Mouse (Mus musculus) lung, postnatal 36 days (tissue): Measurements from ENCODE around the gene Cldn4.
"Not testable (repeated sequence)": the region's sequence is repeated elsewhere in the genome, so short reads cannot be mapped to it uniquely, and the experiment has no call there.

Source experiments
- DNase-seq: peaks from one replicate; pipeline ENCODE4 v3.0.0; 2022; ENCODE audit warnings: mixed read lengths

Gene Cldn4

DNA sequence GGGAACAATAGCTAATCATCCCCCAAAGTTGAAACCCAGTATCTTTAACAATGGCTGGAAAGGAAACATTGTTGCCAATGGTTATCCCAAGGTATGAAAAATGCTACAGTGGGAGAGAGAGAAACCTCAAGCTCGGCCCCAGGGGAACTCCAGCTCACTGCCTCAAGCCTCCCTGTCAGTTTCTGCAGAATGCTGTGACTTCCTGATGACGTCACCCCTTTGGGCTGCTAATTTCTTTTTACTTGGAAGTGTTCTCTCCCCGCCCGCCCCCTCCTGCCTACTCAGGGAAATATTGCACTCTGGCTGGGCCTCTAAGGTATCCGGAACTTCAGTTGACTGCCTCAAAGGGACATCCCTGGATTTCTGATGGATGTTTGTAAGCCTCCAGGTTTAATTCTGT lies 16.8 kb upstream of the Cldn4 start:
- peak; percentile 81 for DNase-seq

DNA sequence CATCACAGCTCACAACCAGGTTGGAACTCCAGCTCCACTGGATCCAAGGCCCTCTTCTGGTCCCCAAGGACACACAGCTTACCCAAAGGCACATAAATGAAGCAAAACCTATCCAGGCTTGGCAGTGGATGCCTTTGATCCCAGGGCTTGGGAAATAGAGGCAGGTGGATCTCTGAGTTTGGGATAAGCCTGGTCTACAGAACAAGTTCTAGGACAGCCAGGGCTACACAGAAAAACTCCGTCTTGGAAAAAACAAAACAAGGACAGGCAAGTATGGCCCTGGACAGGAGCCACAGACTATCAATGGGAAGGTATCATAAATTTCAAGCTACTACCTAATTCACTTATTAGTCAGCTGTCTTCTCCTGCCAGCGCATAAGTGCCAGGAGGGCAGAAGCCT lies 14.8 kb upstream of the Cldn4 start:
- no peak for DNase-seq

DNA sequence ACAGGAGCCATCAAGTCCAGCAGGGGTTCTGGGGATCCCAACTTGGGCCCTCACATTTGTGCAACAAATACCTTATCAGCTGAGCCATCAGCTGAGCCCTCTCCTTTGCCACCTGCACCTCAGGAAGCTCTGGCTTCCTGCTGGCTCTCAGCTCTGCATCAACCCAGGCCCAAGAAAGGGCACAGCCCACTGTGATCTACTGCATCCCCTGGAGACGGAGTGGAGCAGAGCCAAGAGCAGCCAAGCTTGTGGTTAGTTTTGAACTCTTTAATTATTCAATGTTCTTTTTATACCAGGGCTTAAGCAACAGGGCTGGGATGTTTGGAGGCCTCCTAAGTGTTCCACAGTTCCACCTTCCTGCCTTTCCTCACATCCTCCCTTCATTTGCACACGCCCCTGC lies 13.7 kb upstream of the Cldn4 start:
- DNase-seq = no peak

DNA sequence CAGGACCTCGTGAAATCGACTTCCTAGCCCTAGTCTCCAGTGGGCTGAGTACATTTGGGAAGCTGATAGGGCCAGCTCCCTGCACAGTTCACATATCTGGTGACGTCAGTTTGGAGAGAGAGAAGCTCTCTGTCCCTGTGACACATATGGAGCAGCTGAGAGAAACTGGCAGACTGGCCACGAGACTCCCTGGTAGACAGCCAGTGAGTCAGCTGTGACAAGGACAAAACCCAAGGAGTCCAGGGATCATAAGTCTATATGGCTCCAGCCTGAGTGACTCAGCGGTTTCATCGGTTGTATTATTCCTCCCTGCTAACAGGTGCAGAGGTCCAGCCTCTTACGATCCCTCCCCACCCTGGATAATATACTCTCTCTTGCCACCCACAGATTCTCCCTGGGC lies 12.4 kb upstream of the Cldn4 start:
- no peak for DNase-seq

DNA sequence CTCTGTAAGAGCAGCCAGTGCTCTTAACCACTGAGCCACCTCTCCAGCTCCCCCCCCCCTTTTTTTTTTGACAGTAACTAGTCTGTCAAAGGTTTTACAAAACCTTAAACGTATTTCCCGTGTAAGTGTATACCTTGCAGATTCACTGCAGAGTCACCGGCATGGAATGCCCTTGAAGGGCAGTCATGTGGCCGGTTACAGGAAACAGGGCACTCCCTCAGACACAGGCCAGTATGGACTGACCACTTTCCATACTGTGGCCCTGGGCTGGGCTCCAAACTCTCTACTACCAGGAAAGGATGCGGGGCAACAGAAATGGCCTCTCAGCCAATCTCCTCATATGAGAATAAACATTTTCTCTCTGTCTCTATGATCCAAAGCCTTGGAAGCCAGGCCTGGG lies 8.8 kb upstream of the Cldn4 start:
- DNase-seq = no peak

DNA sequence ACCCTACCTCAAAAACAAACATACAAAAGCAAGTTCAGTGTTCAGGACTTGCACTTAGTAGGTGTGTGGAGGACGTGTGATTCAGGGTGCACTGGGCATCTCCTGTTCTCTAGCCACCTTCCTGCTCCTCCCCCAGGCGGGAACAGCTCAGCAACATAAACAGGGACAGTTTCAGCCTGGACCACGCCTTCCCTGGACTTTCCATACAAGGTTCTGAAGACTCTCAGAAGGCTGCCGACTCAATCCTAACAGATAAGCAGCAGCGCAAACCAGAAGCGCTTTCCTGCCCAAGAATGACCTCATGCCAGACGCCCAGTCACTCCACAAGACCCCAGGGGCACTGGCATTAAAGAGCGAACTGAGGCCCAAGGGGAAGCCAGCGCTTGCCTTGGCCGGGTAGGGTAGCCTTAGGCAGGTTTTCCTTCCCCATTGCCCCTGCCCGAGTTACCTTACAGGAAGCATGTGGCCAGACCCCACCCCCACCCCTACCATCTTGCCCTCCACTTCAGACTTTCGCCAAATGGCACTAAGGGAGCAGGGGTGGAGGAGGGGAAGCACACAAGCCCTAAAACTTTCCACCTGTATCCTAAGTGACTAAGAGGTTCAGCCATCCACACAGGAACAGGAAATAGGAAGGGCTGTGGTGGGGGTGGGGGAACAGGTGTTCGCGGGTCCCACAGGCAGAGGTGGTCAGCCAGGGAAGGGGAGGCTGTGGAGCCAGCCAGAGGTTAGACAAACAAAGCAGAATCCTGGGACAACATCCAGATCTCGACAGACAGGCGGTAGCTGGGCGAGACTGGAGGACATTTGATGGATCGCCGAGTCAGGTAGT lies 4.5 kb upstream of the Cldn4 start:
- DNase-seq = peak; percentile 90

DNA sequence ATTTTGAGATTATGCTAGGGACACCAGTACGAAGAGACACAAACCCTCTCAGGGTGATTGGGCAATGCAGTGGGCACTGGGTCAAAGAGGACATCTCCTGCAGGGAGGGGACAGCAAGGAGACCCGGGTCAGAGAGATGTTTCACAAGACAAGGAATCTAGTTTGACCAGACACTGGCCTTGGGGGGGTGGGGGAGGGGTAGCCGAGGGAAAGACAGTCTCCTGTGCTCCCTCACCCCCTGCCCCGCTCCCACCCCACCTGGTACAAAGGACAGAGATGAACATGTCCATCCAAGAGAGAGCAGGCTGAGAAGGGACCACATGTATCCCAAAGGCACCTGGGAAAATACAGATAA lies 1.3 kb upstream of the Cldn4 start:
- no peak for DNase-seq

DNA sequence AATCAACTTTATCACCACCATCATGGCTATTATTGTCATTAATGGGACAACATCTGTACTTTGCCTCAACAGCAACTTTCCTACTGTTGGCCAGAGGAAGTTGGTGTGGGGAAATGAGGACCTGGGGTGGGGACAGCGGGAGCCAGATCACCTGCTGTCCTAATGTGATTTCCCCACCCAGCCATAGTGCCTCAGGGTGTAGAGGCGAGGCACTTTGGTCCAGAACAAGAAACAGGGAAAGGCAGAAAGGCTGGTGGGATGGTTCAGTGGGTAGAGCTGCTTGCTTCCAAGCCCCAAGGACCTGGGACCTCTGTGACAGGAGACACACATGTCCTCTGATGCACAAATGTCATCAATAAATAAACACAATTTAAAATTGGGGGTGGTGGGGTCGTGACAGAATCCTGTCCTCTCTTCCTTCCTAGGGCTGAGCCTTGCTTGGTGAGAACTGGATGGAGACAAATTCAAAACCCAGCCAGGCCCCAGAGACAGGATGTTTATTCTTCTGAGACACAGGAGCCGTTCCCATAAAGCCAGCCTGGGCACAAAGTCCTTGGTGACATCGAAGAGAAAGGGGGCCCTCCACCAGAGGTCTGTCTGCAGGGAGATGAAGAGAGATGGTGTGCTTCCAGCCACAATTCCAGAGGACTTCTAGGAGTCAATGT lies 818 bp upstream of the Cldn4 start:
- DNase-seq = peak; percentile 67

DNA sequence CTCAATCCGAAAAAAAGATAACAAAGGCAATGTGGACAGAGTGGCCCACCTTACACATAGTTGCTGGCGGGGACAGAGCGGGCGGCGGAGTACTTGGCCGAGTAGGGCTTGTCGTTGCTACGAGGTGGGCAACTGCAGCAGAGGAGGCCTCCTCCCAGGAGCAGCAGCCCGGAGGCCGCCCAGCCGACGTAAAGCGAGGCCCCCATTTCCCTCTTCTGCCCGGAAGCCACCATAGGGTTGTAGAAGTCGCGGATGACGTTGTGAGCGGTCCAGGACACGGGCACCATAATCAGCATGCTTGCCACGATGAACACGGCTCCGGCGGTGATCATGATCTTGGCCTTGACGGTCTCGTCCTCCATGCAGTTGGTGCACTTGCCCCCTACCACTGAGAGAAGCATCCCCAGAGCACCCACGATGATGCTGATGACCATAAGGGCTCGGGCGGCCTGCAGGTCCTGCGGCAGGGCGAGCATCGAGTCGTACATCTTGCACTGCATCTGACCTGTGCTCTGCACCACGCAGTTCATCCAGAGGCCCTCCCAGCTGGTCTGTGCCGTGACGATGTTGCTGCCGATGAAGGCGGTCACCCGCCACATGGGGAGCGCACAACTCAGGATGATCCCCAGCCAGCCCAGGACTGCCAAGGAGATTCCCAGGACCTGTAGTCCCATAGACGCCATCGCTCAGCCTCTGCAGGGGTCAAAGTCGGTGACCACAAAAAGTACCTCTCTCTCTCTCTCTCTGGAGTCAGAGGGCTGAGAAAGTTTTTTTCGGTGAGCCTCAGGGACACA lies 474 bp downstream of the Cldn4 start:
- DNase-seq = no peak

DNA sequence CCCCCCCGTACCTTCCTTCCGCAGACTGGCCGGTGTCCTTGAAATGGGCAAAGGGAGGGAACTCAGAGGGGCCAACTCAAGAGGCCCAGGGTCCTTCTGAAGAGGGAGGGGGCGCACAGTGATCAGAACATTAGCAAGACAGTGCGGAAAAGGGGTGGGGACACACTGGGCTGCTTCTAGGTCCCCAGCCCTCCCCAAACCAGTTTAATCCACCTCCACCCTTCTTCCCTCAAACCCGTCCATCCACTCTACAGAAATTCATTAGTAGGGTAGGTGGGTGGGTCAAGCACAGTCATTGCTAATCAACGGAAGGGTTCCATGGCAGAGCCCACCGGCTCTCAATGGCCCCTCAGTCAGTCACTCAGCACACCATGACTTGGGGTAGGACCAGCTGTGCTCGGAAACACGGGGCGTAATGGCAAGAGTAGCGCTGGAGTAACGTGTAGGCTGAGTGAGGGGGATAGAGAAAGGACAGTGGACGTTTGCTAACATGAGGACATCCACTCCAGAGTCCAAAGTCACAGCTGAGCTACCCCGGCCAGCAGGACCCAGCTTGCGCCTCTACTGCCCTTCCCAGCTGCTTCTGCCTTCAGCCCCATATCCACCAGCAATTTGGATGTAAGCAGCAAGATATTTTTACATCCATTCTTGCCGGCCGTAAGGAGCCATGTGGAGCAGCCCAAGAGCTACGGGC lies 1.3 kb downstream of the Cldn4 start:
- DNase-seq = no peak

DNA sequence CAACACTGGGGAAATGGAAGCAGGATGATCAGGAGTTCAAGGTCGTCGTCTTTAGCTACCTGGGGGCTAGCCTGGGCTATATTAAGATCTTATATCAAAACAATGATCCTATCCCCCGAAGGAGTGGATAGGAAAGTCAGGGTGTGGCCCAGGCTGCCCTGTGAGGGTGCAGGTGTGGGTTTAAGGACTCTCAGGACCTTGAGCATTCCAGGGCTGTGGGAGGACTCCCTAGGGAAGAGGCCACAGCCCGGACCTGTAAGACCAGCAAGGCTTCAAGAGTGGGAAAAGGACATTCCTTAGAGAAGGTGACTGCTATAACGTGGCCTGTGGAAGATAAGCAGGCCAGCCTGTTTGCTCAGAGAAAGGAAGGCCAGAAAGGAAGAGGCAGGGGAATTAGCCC lies 2.6 kb downstream of the Cldn4 start:
- DNase-seq = no peak

DNA sequence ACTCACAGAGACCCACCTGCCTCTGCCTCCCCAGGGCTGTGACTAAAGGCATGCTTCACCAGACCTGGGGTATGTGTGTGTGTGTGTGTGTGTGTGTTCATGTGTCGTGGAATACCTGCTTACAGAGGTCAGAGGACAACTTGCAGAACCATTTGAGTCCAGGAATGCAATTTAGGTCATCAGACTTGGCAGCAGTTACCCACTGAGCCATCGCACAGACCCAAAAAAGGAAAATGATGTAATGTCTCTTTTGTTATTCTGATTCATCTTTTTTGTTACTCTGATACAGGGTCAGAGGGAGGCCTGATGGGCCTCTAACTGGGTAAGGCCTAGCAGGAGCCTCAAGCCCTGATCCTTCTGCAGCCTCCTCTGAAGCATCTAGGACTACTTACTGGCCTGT lies 4.0 kb downstream of the Cldn4 start:
- DNase-seq = peak; percentile 38

DNA sequence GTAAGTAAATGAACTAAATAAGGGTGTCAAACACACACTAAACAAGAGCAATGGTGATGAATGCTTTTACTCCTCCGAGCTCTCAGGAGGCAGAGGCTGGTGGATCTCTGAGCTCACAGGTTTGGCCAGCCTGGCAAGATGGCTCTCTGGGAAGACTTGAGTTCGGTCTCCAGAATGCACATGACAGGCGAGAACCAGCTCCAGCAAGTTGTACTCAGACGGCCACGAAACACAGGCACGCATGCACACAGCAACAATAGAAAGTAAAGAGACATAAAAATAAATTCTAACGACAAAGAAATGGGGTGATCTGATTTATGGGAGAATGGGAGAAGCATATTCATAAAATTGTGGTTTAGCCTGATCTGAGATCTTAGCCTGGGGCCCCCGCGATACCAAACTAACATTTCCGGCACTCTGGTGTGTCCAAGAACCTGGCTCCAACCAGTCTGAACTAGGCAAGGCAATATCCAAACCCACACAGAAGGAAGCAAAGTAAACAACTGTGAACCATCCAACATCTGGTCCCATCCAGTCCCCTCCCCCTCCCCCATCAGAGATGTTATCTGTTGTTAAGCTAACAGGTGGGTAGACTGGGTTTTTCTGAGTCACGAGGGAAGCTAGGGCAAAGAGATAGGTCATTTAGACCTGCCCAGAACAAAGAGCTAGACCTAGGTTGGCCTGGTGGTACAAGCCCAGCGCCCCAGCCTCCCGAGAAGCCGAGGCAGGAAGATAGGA lies 5.1 kb downstream of the Cldn4 start:
- DNase-seq = no peak

DNA sequence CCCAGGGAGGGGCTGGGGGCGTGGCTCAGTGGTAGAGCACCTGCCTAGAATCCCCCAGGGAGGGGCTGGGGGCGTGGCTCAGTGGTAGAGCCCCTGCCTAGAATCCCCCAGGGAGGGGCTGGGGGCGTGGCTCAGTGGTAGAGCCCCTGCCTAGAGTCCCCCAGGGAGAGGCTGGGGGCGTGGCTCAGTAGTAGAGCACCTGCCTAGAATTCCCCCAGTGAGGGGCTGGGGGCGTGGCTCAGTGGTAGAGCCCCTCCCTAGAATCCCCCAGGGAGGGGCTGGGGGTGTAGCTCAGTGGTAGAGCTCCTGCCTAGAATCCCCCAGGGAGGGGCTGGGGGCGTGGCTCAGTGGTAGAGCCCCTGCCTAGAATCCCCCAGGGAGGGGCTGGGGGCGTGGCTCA lies 7.2 kb downstream of the Cldn4 start:
- not testable (repeated sequence) for DNase-seq

DNA sequence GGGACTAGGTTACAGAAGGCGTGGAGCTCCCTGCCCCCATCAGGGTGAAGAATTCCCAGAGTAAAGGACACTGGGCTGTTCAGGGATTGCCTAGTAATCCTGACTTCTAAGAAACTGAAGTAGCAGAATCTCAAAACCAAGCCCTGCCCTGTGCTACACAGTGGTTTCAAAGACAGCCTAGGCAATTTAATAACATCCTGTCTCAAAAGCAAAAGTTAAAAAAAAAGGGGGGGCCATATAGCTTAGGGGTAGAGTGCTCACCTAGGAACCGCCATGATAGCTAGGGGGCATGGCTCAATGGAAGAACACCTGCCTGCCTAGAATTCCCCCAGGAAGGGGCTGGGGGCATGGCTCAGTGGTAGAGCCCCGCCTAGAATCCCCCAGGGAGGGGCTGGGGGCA lies 7.7 kb downstream of the Cldn4 start:
- DNase-seq = no peak

DNA sequence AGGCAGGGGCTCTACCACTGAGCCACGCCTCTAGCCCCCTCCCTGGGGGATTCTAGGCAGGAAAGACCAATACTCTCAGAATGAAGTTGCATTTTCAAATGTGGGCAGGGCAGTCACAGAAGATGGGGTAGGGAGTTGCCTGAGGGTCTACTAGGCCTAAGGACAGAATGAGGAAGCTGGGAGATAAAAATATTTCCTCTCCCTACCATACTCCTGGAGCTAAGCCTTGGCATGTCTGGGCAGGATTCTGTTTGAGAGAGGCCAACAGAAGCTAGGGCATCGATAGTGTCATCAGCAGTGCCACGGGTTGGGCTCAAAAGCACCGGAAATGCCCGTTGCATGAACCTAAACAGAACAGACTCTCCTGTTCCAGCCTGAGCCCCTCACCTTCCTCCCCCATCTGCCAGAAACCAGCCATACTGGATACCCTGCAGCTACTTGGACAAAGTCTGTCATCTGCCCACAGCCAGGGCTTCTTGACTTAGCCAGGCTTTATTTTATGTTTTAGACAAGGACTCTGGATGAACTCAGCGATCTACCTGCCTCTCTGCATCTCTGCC lies 10.0 kb downstream of the Cldn4 start:
- no peak for DNase-seq

DNA sequence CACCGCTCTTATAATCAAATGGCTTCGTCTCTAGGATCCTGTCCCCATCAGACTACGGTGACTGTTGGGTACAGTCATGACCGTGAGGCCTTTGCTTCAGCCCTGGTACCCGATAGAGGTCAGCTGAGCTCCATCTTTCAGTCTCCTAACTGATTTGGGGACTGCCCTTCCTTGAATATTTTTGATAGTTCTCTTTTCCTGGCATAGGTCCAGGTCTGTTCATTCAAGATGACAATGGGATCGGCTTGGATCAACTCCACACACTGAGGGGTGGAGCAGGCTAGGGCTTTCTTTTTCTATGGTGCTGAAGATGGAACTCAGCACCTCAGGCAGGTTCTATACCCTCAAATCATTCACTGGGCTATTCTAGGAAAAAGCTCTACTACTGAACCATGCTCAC lies 10.7 kb downstream of the Cldn4 start:
- DNase-seq = peak; percentile 67

DNA sequence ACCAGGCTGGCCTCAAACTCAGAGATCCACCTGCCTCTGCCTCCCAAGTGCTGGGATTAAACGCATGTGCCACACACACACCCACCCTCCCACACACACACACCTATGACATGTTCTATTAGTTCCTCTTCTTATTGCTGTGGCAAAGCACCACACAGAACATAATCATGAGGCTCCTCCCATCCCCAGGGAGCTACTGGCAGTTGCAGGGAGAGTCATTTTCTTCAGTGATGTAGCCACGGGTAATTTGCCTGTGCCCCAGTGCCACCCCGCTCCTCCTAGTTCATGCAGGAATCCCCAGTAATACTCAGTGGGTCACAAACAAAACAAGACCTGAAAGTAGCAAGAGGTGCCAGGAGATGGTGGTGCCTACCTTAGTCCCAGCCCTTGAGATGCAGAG lies 12.1 kb downstream of the Cldn4 start:
- DNase-seq = no peak

DNA sequence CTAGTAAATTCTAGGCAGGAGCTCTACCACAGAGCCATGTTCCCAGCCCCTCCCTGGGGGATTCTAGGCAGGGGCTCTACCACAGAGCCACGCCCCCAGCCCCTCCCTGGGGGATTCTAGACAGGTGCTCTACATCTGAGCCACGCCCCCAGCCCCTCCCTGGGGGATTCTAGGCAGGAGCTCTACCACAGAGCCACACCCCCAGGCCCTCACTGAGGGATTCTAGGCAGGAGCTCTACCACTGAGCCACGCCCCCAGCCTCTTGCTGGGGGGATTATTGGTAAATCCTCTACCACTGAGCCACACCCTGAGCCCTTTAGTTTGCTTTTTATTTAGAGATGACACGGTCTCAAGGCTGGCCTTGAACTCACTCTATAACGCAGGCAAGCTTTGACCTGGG lies 13.0 kb downstream of the Cldn4 start:
- DNase-seq = not testable (repeated sequence)

DNA sequence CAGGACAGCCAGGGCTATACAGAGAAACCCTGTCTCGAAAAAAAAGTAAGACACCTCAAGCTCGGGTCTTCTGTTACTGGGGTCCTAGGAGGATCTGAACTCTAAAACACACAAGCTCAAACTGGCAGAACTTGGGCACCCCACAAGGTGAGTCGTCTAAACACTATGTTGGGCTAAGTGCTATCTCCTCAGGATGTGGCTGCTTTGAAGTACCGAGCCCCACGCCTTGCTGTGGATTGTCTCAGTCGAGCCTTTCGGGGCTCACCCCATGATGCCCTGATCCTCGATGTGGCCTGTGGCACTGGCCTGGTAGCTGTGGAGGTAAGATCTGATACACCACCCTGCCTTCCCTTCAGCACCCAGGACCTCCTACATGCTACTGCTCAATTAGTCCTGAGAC lies 13.5 kb downstream of the Cldn4 start:
- DNase-seq = no peak

DNA sequence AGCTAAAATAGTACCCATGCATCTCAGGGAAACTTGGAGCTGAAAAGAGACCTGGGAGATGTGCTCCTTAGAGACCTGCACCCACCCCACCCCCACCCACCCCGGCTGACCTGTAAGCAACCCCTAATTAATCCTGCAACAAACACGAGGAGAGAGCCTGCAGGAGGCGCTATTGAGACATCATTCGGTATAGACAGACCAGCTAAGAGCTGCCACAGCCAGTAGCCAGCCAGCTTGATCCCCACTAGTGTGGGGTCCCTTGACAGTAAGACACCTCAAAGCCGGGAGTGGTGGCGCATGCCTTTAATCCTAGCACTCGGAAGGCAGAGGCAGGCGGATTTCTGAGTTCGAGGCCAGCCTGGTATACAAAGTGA lies 13.8 kb downstream of the Cldn4 start:
- peak; percentile 95 for DNase-seq

DNA sequence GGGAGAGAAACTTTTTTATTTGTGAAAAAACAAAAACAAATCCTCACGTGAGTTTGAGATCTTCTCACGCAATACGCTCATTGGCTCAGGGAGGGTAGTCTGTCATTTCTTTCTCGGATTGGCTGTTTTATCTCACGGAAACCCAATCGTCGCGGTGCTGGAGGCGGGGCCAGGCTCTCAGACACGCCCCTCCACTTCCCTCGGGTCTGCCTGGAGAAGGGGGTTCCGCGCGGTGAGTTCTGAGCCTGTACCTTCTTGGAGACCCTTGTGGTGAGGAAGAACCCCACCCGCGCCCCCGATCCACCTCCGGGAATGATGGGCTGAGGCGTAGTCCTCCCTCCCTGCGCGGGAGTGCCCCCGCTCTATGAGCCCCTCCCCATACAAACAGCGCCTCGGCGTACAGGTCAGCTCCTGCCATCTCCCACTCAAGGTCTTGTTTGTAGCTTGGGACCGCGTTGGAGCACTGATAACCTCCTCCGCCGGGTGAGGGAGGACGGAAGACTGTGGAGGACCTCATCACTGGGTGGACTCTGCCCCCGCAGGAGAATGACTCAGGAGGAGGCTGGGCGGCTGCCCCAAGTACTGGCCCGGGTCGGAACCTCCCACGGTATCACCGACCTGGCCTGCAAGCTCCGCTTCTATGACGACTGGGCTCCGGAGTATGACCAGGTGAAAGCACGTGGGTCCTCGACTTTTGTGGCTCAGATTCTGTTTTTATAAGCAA lies 14.4 kb downstream of the Cldn4 start, which contains the start of gene Mettl27:
Mettl27 (plus strand) TSS at position 190 of the 724 bp plus-strand sequence.
- peak; percentile 95 for DNase-seq
